In the genomic region with DNA sequence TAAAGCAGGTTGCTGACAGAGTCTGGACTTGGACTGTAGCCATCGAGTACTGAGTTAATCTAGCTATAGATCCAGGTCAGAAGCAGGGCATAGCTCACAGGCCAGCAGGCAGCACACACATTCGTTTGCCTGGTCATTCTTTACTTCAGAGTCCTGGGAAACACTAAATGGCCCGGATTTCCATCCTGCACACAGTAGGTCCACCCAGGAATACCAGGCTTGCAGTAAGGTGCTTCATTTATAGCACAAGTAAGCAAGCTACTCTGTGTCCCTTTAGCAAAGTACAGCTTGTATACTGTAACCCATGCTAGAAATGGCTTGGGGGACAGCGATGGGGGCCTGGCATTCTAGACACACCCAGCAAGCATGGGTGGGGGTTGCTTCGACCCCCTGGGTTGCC, we compare ENCODE assay signal across 1 mouse cellular context.
TF ChIP-seq lines count a peak whose summit lies in the region.

No protein-coding gene starts in this region.

TF ChIP-seq in MEL, 35 proteins besides CTCF, POLR2A, EP300 and RAD21 (continued from another document):
- TF ChIP-seq USF2 (IDR thresholded peaks at IDR 0.05; ENCODE audit: borderline replicate concordance in 1 of 2, insufficient read depth in 1 of 2, low read depth in 1 of 2, low read length in 2 of 2) (no peak), MXI1 (IDR thresholded peaks at IDR 0.05; ENCODE audit: low read depth, low read length) (no peak; the same call in 1 of the 2 replicates), POLR2AphosphoS2 (IDR thresholded peaks at IDR 0.05; ENCODE audit: low read length) (0 out of 2 replicates have a peak, but pooled peaks have one; percentile 25)
